ENCODE assay signal across 8 mouse cellular contexts in genomic region chrX:12587192-12587957, GRCm38 (mm10). TPM values are rescaled to one million over a fixed set of nuclear protein-coding genes. Genes with fewer than 3 reads are reported as not detected.
DNase-seq lines count a peak whose midpoint lies in the region; ATAC-seq lines count a peak whose summit lies in the region.

Atp6ap2 (plus strand) TSS chrX:12587801.

- intact Hi-C loops in left cerebral cortex, postnatal 14 days (cut with DNase I) = no loop called here

- peak; percentile 78 to 82 for DNase-seq in adrenal gland, adult 18-20 months (ENCODE audit: low spot score in 2 of 2)
- DNase-seq in embryo, embryonic 11 days = peak; percentile 94
- peak; percentile 92 for DNase-seq in gastrocnemius, postnatal 25 days
- peak; percentile 92 for DNase-seq in intestine, embryonic 14.5 days (ENCODE audit: low spot score)
- peak; percentile 91 to 95 for DNase-seq in left cerebral cortex, postnatal 14 days (ENCODE audit: low spot score in 2 of 2)
- peak; percentile 95 for DNase-seq in mesoderm, embryonic 11.5 days (ENCODE audit: low read depth, low spot score)
- peak; percentile 92 to 95 for DNase-seq in right cerebral cortex, postnatal 36 days (ENCODE audit: low spot score in 2 of 2)
- DNase-seq in yolk sac, embryonic 10.5 days (ENCODE audit: low spot score) = peak; percentile 91

- WGBS in intestine, embryonic 14.5 days = 20% methylated on average over 48 of the region's 49 CpGs

- H3K36me3 ChIP-seq in intestine, embryonic 14.5 days (ENCODE audit: control insufficient read depth, insufficient read depth, low read length) = no peaks in the 10 kb centered on the region

- 0 out of 2 replicates have a peak, but pooled peaks cover 4% of the 10 kb centered on the region for H3K27me3 ChIP-seq in intestine, embryonic 14.5 days (replicated peaks; ENCODE audit: control insufficient read depth, insufficient read depth, low read length)

- H3K4me3 ChIP-seq in intestine, embryonic 14.5 days (ENCODE audit: low read depth, low read length) = peak within 1 kb of the TSS; percentile 58

- peak within 1 kb of the TSS; percentile 49 for H3K4me2 ChIP-seq in intestine, embryonic 14.5 days (ENCODE audit: low read length)

- H3K9me3 ChIP-seq in intestine, embryonic 14.5 days (ENCODE audit: control insufficient read depth, low read length) = no peaks in the 10 kb centered on the region

- peak within 1 kb of the TSS; percentile 77 for H3K27ac ChIP-seq in intestine, embryonic 14.5 days (ENCODE audit: low read depth)

- no peaks in the 10 kb centered on the region for H3K4me1 ChIP-seq in intestine, embryonic 14.5 days (replicated peaks; ENCODE audit: control insufficient read depth, insufficient read depth, low read length)

- peak within 1 kb of the TSS; percentile 71 for H3K9ac ChIP-seq in intestine, embryonic 14.5 days (ENCODE audit: low read length)

- ATAC-seq in intestine, embryonic 14.5 days (replicated peaks; ENCODE audit: low FRiP score, low TSS enrichment, low read depth) = peak; percentile 100

RNA-seq across cellular contexts. Expression of gene Atp6ap2, which starts in this region (rescaled TPM):
- 10 to 100 TPM; 54.5 to 67.5 TPM for total RNA-seq in adrenal gland, adult 18-20 months (2021)
- 10 to 100 TPM; 11.4 to 11.8 TPM for total RNA-seq in gastrocnemius, postnatal 25 days (2021)
- 118 and 122 TPM in 2 replicates for polyA plus RNA-seq in intestine, embryonic 14.5 days (2014; fragmentation: Nextera tagmentation; extraction: Ambion mirVana)
- 100 to 1,000 TPM; 224 to 234 TPM for total RNA-seq in left cerebral cortex, postnatal 14 days (2021)

Comparison
In these comparisons a context has a peak if more than half of its experiments do, and no peak if none do; other contexts are left out.
1. Peak in every context shown above with its lines: DNase-seq, ATAC-seq, H3K4me3 ChIP-seq and H3K27ac ChIP-seq.
2. RNA of gene Atp6ap2 (total RNA-seq): 224 to 234 TPM in left cerebral cortex, postnatal 14 days and 54.5 to 67.5 TPM in adrenal gland, adult 18-20 months; 11.4 to 11.8 TPM in gastrocnemius, postnatal 25 days; every median in the first group is over 4 times any median in the second.